In the genomic region with DNA sequence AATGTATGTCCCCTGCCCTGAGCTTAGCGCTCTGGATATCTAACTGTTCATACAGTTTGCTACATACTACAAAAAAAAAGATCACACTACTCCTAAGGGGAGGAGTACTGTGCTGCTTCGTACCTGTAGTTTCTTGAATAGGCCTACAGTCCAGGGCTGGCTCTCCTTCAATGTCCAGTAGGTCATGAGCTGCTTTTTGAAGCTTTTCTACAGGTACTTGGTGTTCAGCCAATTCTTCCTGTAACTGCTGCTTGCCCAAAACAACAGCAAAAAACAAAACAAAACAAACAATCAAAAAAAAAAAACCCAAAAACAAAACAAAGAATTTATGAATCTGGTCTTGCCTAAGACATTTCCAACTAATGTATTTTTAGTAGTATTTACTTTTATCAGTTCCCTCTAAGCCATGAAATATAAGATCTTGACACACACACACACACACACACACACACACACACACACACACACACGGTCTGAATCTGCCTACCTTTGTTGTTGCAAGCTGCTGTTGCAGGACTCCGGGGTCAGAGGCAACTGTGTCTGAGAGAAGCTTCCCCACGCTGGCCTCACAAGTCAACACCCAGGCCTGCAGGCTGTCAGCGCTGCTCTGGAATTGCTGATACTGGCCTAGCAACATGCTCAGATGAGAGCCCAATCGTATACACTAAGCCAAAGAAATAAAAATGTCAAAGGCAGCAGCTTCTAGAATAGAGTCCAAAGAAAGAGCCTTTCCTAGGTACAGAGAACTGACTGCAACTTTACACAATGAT, we compare ENCODE assay signal across 14 mouse cellular contexts.
DNase-seq lines count a peak whose midpoint lies in the region.
"Had no signal": no experiment of that assay in that cellular context is flagged by ENCODE, and none has a peak within 500 bp of the region (broad histone marks: within the 10 kb centered on the region; RNA-seq: fewer than 3 reads in every experiment).

No protein-coding gene starts in this region.

- H3K27me3 ChIP-seq in heart, embryonic 10.5 days (ENCODE audit: insufficient read depth, poor library complexity, severe bottlenecking) = no peaks in the 10 kb centered on the region
- H3K27me3 ChIP-seq in midbrain, embryonic 10.5 days (ENCODE audit: low read depth, poor library complexity, severe bottlenecking) = no peaks in the 10 kb centered on the region
- H3K27me3 ChIP-seq: liver, embryonic 13.5 days had no signal

- H3K4me1 ChIP-seq in heart, embryonic 10.5 days = no peaks in the 10 kb centered on the region; the same call in 1 of the 2 replicates
- no peaks in the 10 kb centered on the region for H3K4me1 ChIP-seq in midbrain, embryonic 10.5 days
- H3K4me1 ChIP-seq: forebrain, embryonic 10.5 days; liver, embryonic 13.5 days had no signal

- 45% methylated on average over 7 of the region's 7 CpGs for WGBS in heart, embryonic 10.5 days
- WGBS in midbrain, embryonic 10.5 days = 90% methylated on average over 7 of the region's 7 CpGs

- peak; percentile 96 for DNase-seq in heart, adult 11 months
- no peak for DNase-seq in heart, adult 8-10 months (ENCODE audit: low spot score)
- DNase-seq in heart, embryonic 10.5 days (ENCODE audit: low spot score) = peak; percentile 87
- peak; percentile 41 to 51 for DNase-seq in heart, postnatal 14 days
- peak; percentile 26 for DNase-seq in kidney, postnatal 10 days
- no peak for DNase-seq in lung, adult 18-20 months
- no peak for DNase-seq in adrenal gland, adult 2 months
- no peak for DNase-seq in midbrain, embryonic 10.5 days (ENCODE audit: low spot score)
- DNase-seq: cerebellum, adult 2 months; liver, embryonic 13.5 days; spleen, adult 18-20 months; thymus, postnatal 25 days had no signal

- H3K27ac ChIP-seq in heart, embryonic 10.5 days = 0 out of 2 replicates have a peak overlapping the region, but pooled peaks have one; percentile 44
- no peak overlapping the region for H3K27ac ChIP-seq in midbrain, embryonic 10.5 days (replicated peaks)
- H3K27ac ChIP-seq: forebrain, embryonic 10.5 days; hindbrain, postnatal 0 days; liver, embryonic 13.5 days had no signal

- H3K36me3 ChIP-seq in heart, embryonic 10.5 days = peaks cover 90% of the 10 kb centered on the region
- peaks cover 96% of the 10 kb centered on the region for H3K36me3 ChIP-seq in midbrain, embryonic 10.5 days

- H3K4me3 ChIP-seq in heart, embryonic 10.5 days = no peak overlapping the region
- no peak overlapping the region for H3K4me3 ChIP-seq in midbrain, embryonic 10.5 days
- H3K4me3 ChIP-seq: forebrain, embryonic 10.5 days; liver, embryonic 13.5 days had no signal

- intact Hi-C loops in heart, postnatal 14 days (cut with DNase I) = no loop called here

- H3K9me3 ChIP-seq in heart, embryonic 10.5 days = no peaks in the 10 kb centered on the region
- H3K9me3 ChIP-seq in midbrain, embryonic 10.5 days (replicated peaks) = no peaks in the 10 kb centered on the region
- H3K9me3 ChIP-seq: forebrain, embryonic 10.5 days; liver, embryonic 13.5 days had no signal

Comparison
In these comparisons a context has a peak if more than half of its experiments do, and no peak if none do; other contexts are left out.
1. DNase-seq: peak in heart, adult 11 months (single experiment), heart, embryonic 10.5 days (single experiment), heart, postnatal 14 days (2 of 2) and kidney, postnatal 10 days (single experiment); none in heart, adult 8-10 months (single experiment), lung, adult 18-20 months (0 of 2), adrenal gland, adult 2 months (single experiment) and midbrain, embryonic 10.5 days (single experiment).